Mouse (Mus musculus) MEL (cell line): ENCODE measurements around the gene Ano8.

Experiments
- CHD2 ChIP-seq: IDR thresholded peaks from 2 replicates; pipeline ENCODE4 v1.6.1; 2011; ENCODE audit warnings: low read length, improper control_type of control experiment
- CTCF ChIP-seq, 3 experiments: IDR thresholded peaks in 2 of 3; conservative IDR thresholded peaks in 1 of 3; 2 replicates each; pipeline ENCODE4 v1.5.1; 2011 to 2012; ENCODE audit warnings: low read length in 3 of 3, low read depth in 2 of 3, mild to moderate bottlenecking in 2 of 3, improper control_type of control experiment in 1 of 3, inconsistent platforms in 1 of 3, mixed read lengths in 1 of 3, moderate library complexity in 1 of 3; ENCODE audit not compliant: control insufficient read depth in 1 of 3, insufficient read depth in 1 of 3, poor library complexity in 1 of 3, severe bottlenecking in 1 of 3
- ELF1 ChIP-seq: IDR thresholded peaks from 2 replicates; pipeline ENCODE4 v1.6.1; 2014; ENCODE audit warnings: low read depth, mild to moderate bottlenecking, inconsistent platforms, low read length, improper control_type of control experiment, moderate library complexity
- MAX ChIP-seq: IDR thresholded peaks from 2 replicates; pipeline ENCODE4 v1.6.1; 2011; ENCODE audit warnings: low read length, improper control_type of control experiment
- POLR2A ChIP-seq, 2 experiments: IDR thresholded peaks; 2 replicates each; pipeline ENCODE4 v1.6.1; 2011 to 2012; ENCODE audit warnings: low read length in 2 of 2, mild to moderate bottlenecking in 2 of 2, control low read depth in 1 of 2, improper control_type of control experiment in 1 of 2, low read depth in 1 of 2, moderate library complexity in 1 of 2; ENCODE audit not compliant: control insufficient read depth in 1 of 2, insufficient read depth in 1 of 2, poor library complexity in 1 of 2
- SIN3A ChIP-seq: IDR thresholded peaks from 2 replicates; pipeline ENCODE4 v1.6.1; 2012; ENCODE audit warnings: low read length, improper control_type of control experiment, inconsistent platforms

DNA sequence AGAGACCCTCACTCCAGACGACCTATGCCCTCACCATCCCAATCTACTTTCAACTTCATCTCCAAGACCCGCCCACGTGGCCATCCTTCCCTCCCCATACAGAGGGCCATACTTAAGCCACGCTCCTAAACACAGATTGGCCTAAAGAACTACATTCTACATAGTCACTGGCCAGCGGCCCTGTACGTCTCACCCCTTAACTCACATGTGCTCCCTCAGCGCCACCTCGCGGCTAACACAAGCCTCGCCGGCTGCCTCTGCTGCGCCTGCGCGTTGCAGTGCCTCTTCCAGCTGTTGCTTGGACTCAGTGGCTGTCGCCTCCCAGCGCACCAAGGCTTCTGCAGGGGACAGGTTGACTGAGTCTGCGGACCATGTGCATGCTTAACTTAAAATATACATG lies 35.9 kb upstream of the Ano8 start:
- peak in 1 of 2 experiments; percentile 30; a peak in 1 of 4 replicates for TF ChIP-seq POLR2A (IDR thresholded peaks at IDR 0.05; ENCODE audit: control insufficient read depth in 1 of 2, insufficient read depth in 1 of 2, low read depth in 1 of 2, low read length in 2 of 2, poor library complexity in 1 of 2)
- TF ChIP-seq CTCF (IDR thresholded peaks at IDR 0.05 in 2 of 3, conservative IDR thresholded peaks at IDR 0.05 in 1 of 3; ENCODE audit: control insufficient read depth in 1 of 3, insufficient read depth in 1 of 3, low read depth in 2 of 3, low read length in 3 of 3, poor library complexity in 1 of 3, severe bottlenecking in 1 of 3), result peak; percentile 84 to 97 (median 94)
- TF ChIP-seq CHD2, result no peak
- TF ChIP-seq ELF1, result 0 out of 2 replicates have a peak, but pooled peaks have one; percentile 24
- TF ChIP-seq SIN3A, result peak; percentile 52; the same call in 1 of the 2 replicates
- peak; percentile 91 for TF ChIP-seq MAX
